Mouse (Mus musculus) stomach, postnatal 0 days (tissue): ENCODE measurements around the gene Myo15b. TPM values are rescaled to one million over a fixed set of nuclear protein-coding genes. Genes with fewer than 3 reads are reported as not detected.

Experiments
- ATAC-seq: fragments of 200-750 bp; cut with Nextera tagmentation; 2 replicates; pipeline ENCODE4 v1.8.0; 2017; ENCODE audit not compliant: low FRiP score, low TSS enrichment
- DNase-seq: peaks from one replicate; pipeline ENCODE4 v3.0.0-alpha.2; 2016; ENCODE audit warnings: low spot score
- H3K27ac ChIP-seq: fragments of 300-500 bp; sonication (generic); replicated peaks from 2 replicates; pipeline ENCODE4 v1.5.1; 2014; ENCODE audit warnings: mild to moderate bottlenecking, control low read depth
- H3K27me3 ChIP-seq: fragments of 300-500 bp; sonication (generic); 2 replicates; pipeline ENCODE4 v1.6.1; 2014; ENCODE audit warnings: low read length; ENCODE audit not compliant: control insufficient read depth, insufficient read depth
- H3K36me3 ChIP-seq: fragments of 300-500 bp; sonication (generic); 2 replicates; pipeline ENCODE4 v1.6.1; 2014; ENCODE audit warnings: low read length, mixed read lengths; ENCODE audit not compliant: control insufficient read depth, insufficient read depth
- H3K4me1 ChIP-seq: fragments of 300-500 bp; sonication (generic); replicated peaks from 2 replicates; pipeline ENCODE4 v1.6.1; 2014; ENCODE audit warnings: antibody characterized with exemption; ENCODE audit not compliant: control insufficient read depth, insufficient read depth
- H3K4me2 ChIP-seq: fragments of 300-500 bp; sonication (generic); replicated peaks from 2 replicates; pipeline ENCODE4 v1.6.1; 2014; ENCODE audit warnings: low read depth, mild to moderate bottlenecking, control low read depth, moderate library complexity
- H3K4me3 ChIP-seq: fragments of 300-500 bp; sonication (generic); 2 replicates; pipeline ENCODE4 v1.5.1; 2014; ENCODE audit warnings: low read depth, low read length, control low read depth
- H3K9ac ChIP-seq: fragments of 300-500 bp; sonication (generic); 2 replicates; pipeline ENCODE4 v1.6.1; 2014; ENCODE audit warnings: mild to moderate bottlenecking, low read length, control low read depth, mixed read lengths
- H3K9me3 ChIP-seq: fragments of 300-500 bp; sonication (generic); 2 replicates; pipeline ENCODE4 v1.6.1; 2016; ENCODE audit warnings: low read length; ENCODE audit not compliant: control insufficient read depth
- CTCF ChIP-seq: IDR thresholded peaks from 2 replicates; pipeline ENCODE4 v1.5.1; 2016; ENCODE audit warnings: antibody characterized with exemption, low read depth, mild to moderate bottlenecking, moderate library complexity
- EP300 ChIP-seq: optimal IDR thresholded peaks from 2 replicates; pipeline ENCODE3; 2016; ENCODE audit warnings: antibody characterized with exemption
- WGBS: fragments of 180-500 bp; shearing (Covaris S2); extraction: QIAGEN DNeasy Blood & Tissue Kit; methylation state at CpG from one replicate; pipeline ENCODE4 v1.1.7; 2014; 5-methylcytosine and 5-hydroxymethylcytosine counted together
- polyA plus RNA-seq: library from polyadenylated mRNA; unstranded; fragments of >200 nt; fragmentation: Nextera tagmentation; extraction: Ambion mirVana; gene quantifications from 2 replicates; pipeline ENCODE4 v1.2.1, GENCODE M21; 2015

Myo15b gene
- polyA plus RNA-seq, 1 experiment from 2014 or later = 16.0 TPM

- Histone ChIP-seq H3K9me3 (no peaks in the 10 kb centered on the region), H3K9ac (0 out of 2 replicates have a peak overlapping the region, but pooled peaks have one; percentile 8), H3K4me1 (peaks cover 21% of the 10 kb centered on the region), H3K27me3 (no peaks in the 10 kb centered on the region), H3K36me3 (no peaks in the 10 kb centered on the region), H3K4me2 (0 out of 2 replicates have a peak overlapping the region, but pooled peaks have one; percentile 5), H3K4me3 (no peak overlapping the region), H3K27ac (peak overlapping the region; percentile 90)
- 51% methylated on average over 11 of the region's 11 CpGs for WGBS
- peak; percentile 9; the same call in 1 of the 2 replicates for ATAC-seq
- no peak for TF ChIP-seq CTCF
- TF ChIP-seq EP300 = no peak
- DNase-seq = peak; percentile 43
Observed at GRCm38 (mm10) chr11:115903384-115904230, 45.4 kb downstream of the Myo15b start.

GRCm38 (mm10) chr11:115904231-115904955, 46.2 kb downstream of the Myo15b start:
- no peaks in the 10 kb centered on the region for H3K27me3 ChIP-seq
- no peaks in the 10 kb centered on the region for H3K9me3 ChIP-seq
- TF ChIP-seq EP300 (no peak), CTCF (no peak)
- ATAC-seq = peak; percentile 42
- H3K36me3 ChIP-seq = no peaks in the 10 kb centered on the region
- H3K4me3 ChIP-seq = no peak overlapping the region
- peak overlapping the region; percentile 19; the same call in 1 of the 2 replicates for H3K4me2 ChIP-seq
- peak overlapping the region; percentile 90 for H3K27ac ChIP-seq
- H3K9ac ChIP-seq = peak overlapping the region; percentile 28; the same call in 1 of the 2 replicates
- DNase-seq = peak; percentile 40
- peaks cover 19% of the 10 kb centered on the region for H3K4me1 ChIP-seq
- WGBS = 52% methylated on average over 8 of the region's 8 CpGs

GRCm38 (mm10) chr11:115904956-115905790, 47.0 kb downstream of the Myo15b start:
- H3K4me1 ChIP-seq = peaks cover 15% of the 10 kb centered on the region
- peak overlapping the region; percentile 90 for H3K27ac ChIP-seq
- peak overlapping the region; percentile 28 for H3K9ac ChIP-seq
- TF ChIP-seq CTCF = peak; percentile 39
- no peak for TF ChIP-seq EP300
- H3K4me2 ChIP-seq = peak overlapping the region; percentile 25; the same call in 1 of the 2 replicates
- no peaks in the 10 kb centered on the region for H3K9me3 ChIP-seq
- H3K27me3 ChIP-seq = no peaks in the 10 kb centered on the region
- peak; percentile 21 for ATAC-seq
- H3K36me3 ChIP-seq = no peaks in the 10 kb centered on the region
- WGBS = 53% methylated on average over 16 of the region's 16 CpGs
- no peak overlapping the region for H3K4me3 ChIP-seq
- DNase-seq = peak; percentile 68

GRCm38 (mm10) chr11:115906116-115906515, 47.9 kb downstream of the Myo15b start:
- no peaks in the 10 kb centered on the region for H3K36me3 ChIP-seq
- H3K4me3 ChIP-seq = no peak overlapping the region
- no peak for DNase-seq
- 76% methylated on average over 3 of the region's 3 CpGs for WGBS
- H3K4me1 ChIP-seq = peaks cover 15% of the 10 kb centered on the region
- no peak for ATAC-seq
- TF ChIP-seq EP300 (no peak), CTCF (no peak)
- H3K9me3 ChIP-seq = no peaks in the 10 kb centered on the region
- H3K9ac ChIP-seq = peak overlapping the region; percentile 28; the same call in 1 of the 2 replicates
- H3K27me3 ChIP-seq = no peaks in the 10 kb centered on the region
- no peak overlapping the region for H3K4me2 ChIP-seq
- H3K27ac ChIP-seq = peak overlapping the region; percentile 90

GRCm38 (mm10) chr11:115906521-115906920, 48.3 kb downstream of the Myo15b start:
- ATAC-seq (no peak), DNase-seq (no peak)
- whole genome bisulfite sequencing = 75% methylated on average over 5 of the region's 5 CpGs
- no peak overlapping the region for H3K4me2 ChIP-seq
- H3K9ac ChIP-seq = no peak overlapping the region
- H3K9me3 ChIP-seq = no peaks in the 10 kb centered on the region
- H3K36me3 ChIP-seq = no peaks in the 10 kb centered on the region
- TF ChIP-seq EP300 = no peak
- no peak for TF ChIP-seq CTCF
- H3K27ac ChIP-seq = peak overlapping the region; percentile 90
- H3K27me3 ChIP-seq = no peaks in the 10 kb centered on the region
- no peak overlapping the region for H3K4me3 ChIP-seq
- H3K4me1 ChIP-seq = peaks cover 15% of the 10 kb centered on the region
